Mouse (Mus musculus): Measurements from ENCODE around the gene Ubl5.
A peak's percentile ranks its signal among the peaks of the same experiment; 100 is the strongest.

Ubl5 gene

GRCm38 (mm10) chr9:20642101-20642895 lies at the start of gene Ubl5:
Gene Ubl5 (plus strand): TSS chr9:20642878.
- peak; percentile 98 for DNase-seq

GRCm38 (mm10) chr9:20601270-20601669 lies 41.4 kb upstream of the Ubl5 start:
- DNase-seq: no peak

- peak; percentile 10 for DNase-seq
Measured at GRCm38 (mm10) chr9:20606269-20606668, 36.4 kb upstream of the Ubl5 start.

- DNase-seq: peak; percentile 85
Measured at GRCm38 (mm10) chr9:20607100-20607974, 35.3 kb upstream of the Ubl5 start.

GRCm38 (mm10) chr9:20609831-20610464 lies 32.7 kb upstream of the Ubl5 start:
- DNase-seq: peak; percentile 42

- no peak for DNase-seq
Measured at GRCm38 (mm10) chr9:20611976-20612375, 30.7 kb upstream of the Ubl5 start.

- DNase-seq: no peak
Measured at GRCm38 (mm10) chr9:20616685-20617084, 26.0 kb upstream of the Ubl5 start.

- DNase-seq: no peak
Measured at GRCm38 (mm10) chr9:20631332-20631731, 11.3 kb upstream of the Ubl5 start.

- peak; percentile 71 for DNase-seq
Measured at GRCm38 (mm10) chr9:20635676-20636075, 7.0 kb upstream of the Ubl5 start.

- DNase-seq: peak; percentile 94
Measured at GRCm38 (mm10) chr9:20636256-20636655, 6.4 kb upstream of the Ubl5 start.

GRCm38 (mm10) chr9:20636790-20637189 lies 5.9 kb upstream of the Ubl5 start:
- peak; percentile 46 for DNase-seq

- DNase-seq: peak; percentile 41
Measured at GRCm38 (mm10) chr9:20638552-20638951, 4.1 kb upstream of the Ubl5 start.

- peak; percentile 68 for DNase-seq
Measured at GRCm38 (mm10) chr9:20639486-20639885, 3.2 kb upstream of the Ubl5 start.

GRCm38 (mm10) chr9:20641501-20641900 lies 1.2 kb upstream of the Ubl5 start:
- DNase-seq: peak; percentile 40

- peak; percentile 94 for DNase-seq
Measured at GRCm38 (mm10) chr9:20642896-20643466, 303 bp downstream of the Ubl5 start.

- no peak for DNase-seq
Measured at GRCm38 (mm10) chr9:20643781-20644180, 1.1 kb downstream of the Ubl5 start.

GRCm38 (mm10) chr9:20644360-20645081 lies 1.8 kb downstream of the Ubl5 start, which contains the start of gene Fbxl12:
Gene Fbxl12 (minus strand): TSS chr9:20644767.
- peak; percentile 75 for DNase-seq

- no peak for DNase-seq
Measured at GRCm38 (mm10) chr9:20645121-20645520, 2.4 kb downstream of the Ubl5 start.

GRCm38 (mm10) chr9:20651602-20652259 lies 9.1 kb downstream of the Ubl5 start, which contains the start of gene Pin1:
Gene Pin1 (plus strand): TSS chr9:20652095.
- peak; percentile 97 for DNase-seq

GRCm38 (mm10) chr9:20652260-20652658 lies 9.6 kb downstream of the Ubl5 start:
- no peak for DNase-seq

GRCm38 (mm10) chr9:20653859-20654258 lies 11.2 kb downstream of the Ubl5 start:
- no peak for DNase-seq

Measured in thymus, postnatal 14 days (tissue).